Mouse (Mus musculus) liver, embryonic 14.5 days (tissue): ENCODE results near the gene Lasp1.

Experiments
- CTCF ChIP-seq: IDR thresholded peaks from 2 replicates; pipeline ENCODE4 v1.5.1; 2016; ENCODE audit warnings: antibody characterized with exemption, low read depth, control low read depth
- EP300 ChIP-seq: IDR thresholded peaks from 2 replicates; pipeline ENCODE4 v1.6.1; 2016; ENCODE audit warnings: antibody characterized with exemption, low read depth

DNA sequence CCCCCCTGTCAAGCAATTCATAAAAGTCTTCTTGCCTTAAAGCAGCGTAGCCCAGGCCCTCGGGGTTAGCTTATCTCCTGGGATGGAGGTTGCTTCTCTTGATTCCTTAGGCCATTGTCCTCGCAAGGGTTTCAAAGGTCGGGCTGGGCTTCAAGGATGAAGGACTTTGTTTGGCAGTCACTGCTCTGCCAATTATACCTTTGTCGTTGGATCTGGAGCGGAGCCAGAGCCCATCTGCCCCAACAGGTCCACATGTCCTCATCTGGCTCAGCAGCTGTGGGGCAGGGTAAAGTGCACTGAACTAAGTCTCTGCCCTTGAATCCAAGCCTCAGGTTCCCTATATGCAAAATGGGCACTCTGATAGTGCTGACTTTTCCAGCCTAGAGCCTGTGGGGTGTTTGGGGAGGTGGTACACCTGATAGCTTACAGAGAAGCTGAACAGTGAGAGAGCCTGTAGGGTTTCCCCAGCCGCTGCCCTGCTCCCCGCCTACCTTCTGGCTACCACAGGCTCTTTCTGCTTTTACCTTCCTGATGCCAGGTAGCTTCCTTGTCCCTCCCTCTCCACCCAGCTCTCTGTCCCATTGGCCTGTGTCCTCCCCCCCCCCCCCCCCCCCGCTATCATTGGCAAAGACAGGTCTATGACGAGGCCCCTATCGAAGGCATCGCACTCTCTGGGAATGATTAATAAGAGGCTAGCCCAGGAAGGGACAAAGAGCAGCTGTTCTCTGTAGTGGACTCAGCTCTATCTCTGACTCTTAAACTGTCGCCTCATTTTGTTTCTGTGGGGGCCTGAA lies 13.0 kb downstream of the Lasp1 start:
- TF ChIP-seq CTCF (no peak), EP300 (no peak)
